Mouse (Mus musculus) MEL (cell line): ENCODE measurements around the gene Ssc5d. TPM values are rescaled to one million over a fixed set of nuclear protein-coding genes. Genes with fewer than 3 reads are reported as not detected.

Experiments used
- DNase-seq: peaks from one replicate; pipeline ENCODE4 v3.0.0; 2011; ENCODE audit warnings: low read depth, low spot score
- H3K27ac ChIP-seq: 2 replicates; pipeline ENCODE4 v1.5.1; 2012; ENCODE audit warnings: low read depth, mild to moderate bottlenecking, control low read depth, low read length, moderate library complexity; ENCODE audit not compliant: control insufficient read depth
- H3K27me3 ChIP-seq, 2 experiments: fragments of 150-350 bp in 1 of 2; sonication (generic) in 1 of 2; 2 replicates each; pipeline ENCODE4 v1.6.1; 2012; ENCODE audit warnings: low read length in 2 of 2, mild to moderate bottlenecking in 2 of 2, improper control_type of control experiment in 1 of 2, moderate library complexity in 1 of 2; ENCODE audit not compliant: insufficient read depth in 2 of 2, control insufficient read depth in 1 of 2
- H3K36me3 ChIP-seq, 2 experiments: 2 replicates each; pipeline ENCODE4 v1.6.1; 2012 to 2014; ENCODE audit warnings: low read length in 2 of 2, improper control_type of control experiment in 1 of 2, inconsistent platforms in 1 of 2, mild to moderate bottlenecking in 1 of 2; ENCODE audit not compliant: insufficient read depth in 2 of 2, control insufficient read depth in 1 of 2
- H3K4me1 ChIP-seq, 2 experiments: fragments of 150-350 bp in 1 of 2; sonication (generic) in 1 of 2; 2 replicates each; pipeline ENCODE4 v1.6.1; 2012; ENCODE audit warnings: low read length in 2 of 2, improper control_type of control experiment in 1 of 2, mild to moderate bottlenecking in 1 of 2; ENCODE audit not compliant: insufficient read depth in 2 of 2, control insufficient read depth in 1 of 2
- H3K4me3 ChIP-seq, 2 experiments: fragments of 150-350 bp in 1 of 2; sonication (generic) in 1 of 2; 2 replicates each; pipeline ENCODE4 v1.5.1; 2012; ENCODE audit warnings: low read depth in 2 of 2, low read length in 2 of 2, mild to moderate bottlenecking in 2 of 2, moderate library complexity in 2 of 2, control low read depth in 1 of 2, improper control_type of control experiment in 1 of 2; ENCODE audit not compliant: control insufficient read depth in 1 of 2, insufficient read depth in 1 of 2
- H3K79me2 ChIP-seq: 2 replicates; pipeline ENCODE4 v1.6.1; 2012; ENCODE audit warnings: mild to moderate bottlenecking, low read length, moderate library complexity; ENCODE audit not compliant: control insufficient read depth, poor library complexity, insufficient read depth
- H3K9ac ChIP-seq: 2 replicates; pipeline ENCODE4 v1.6.1; 2012; ENCODE audit warnings: low read depth, mild to moderate bottlenecking, control low read depth, low read length, moderate library complexity; ENCODE audit not compliant: control insufficient read depth, poor library complexity, severe bottlenecking
- H3K9me3 ChIP-seq: fragments of 150-350 bp; sonication (generic); replicated peaks from 2 replicates; pipeline ENCODE4 v1.6.1; 2012; ENCODE audit warnings: mild to moderate bottlenecking, low read length, improper control_type of control experiment, moderate library complexity; ENCODE audit not compliant: insufficient read depth
- E2F4 ChIP-seq: IDR thresholded peaks from 2 replicates; pipeline ENCODE4 v1.6.1; 2011; ENCODE audit warnings: low read depth, low read length, improper control_type of control experiment, borderline replicate concordance
- NELFE ChIP-seq: IDR thresholded peaks from 2 replicates; pipeline ENCODE4 v1.6.1; 2011; ENCODE audit warnings: low read depth, low read length, improper control_type of control experiment
- USF2 ChIP-seq, 2 experiments: IDR thresholded peaks; 2 replicates each; pipeline ENCODE4 v1.6.1; 2011 to 2012; ENCODE audit warnings: improper control_type of control experiment in 2 of 2, low read length in 2 of 2, borderline replicate concordance in 1 of 2, inconsistent platforms in 1 of 2, low read depth in 1 of 2, mild to moderate bottlenecking in 1 of 2; ENCODE audit not compliant: insufficient read depth in 1 of 2
- polyA plus RNA-seq, 2 experiments: library from polyadenylated mRNA; stranded (reverse) in 1 of 2; unstranded in 1 of 2; fragments of >175 nt in 1 of 2; fragments of >200 nt in 1 of 2; gene quantifications; 2 replicates each; pipeline versions ENCODE4 v1.2.1 to v1.2.4; 2012; ENCODE audit warnings: low replicate concordance in 2 of 2, low read depth in 1 of 2; ENCODE audit not compliant: insufficient read length in 2 of 2, insufficient read depth in 1 of 2, missing spikeins in 1 of 2
- total RNA-seq: library from RNA; depleted of rRNA; stranded (reverse); fragments of 300-350 nt; gene quantifications from 2 replicates; pipeline ENCODE4 v1.2.3, GENCODE M21; 2012; rRNA removed

Ssc5d gene
- total and polyA plus RNA-seq, 3 experiments, result 0.04 to 0.17 TPM; not detected in 1

GRCm38 (mm10) chr7:4993999-4994788, 68.6 kb downstream of the Ssc5d start:
- no peak for DNase-seq
- H3K9me3 ChIP-seq, result no peaks in the 10 kb centered on the region
- no peak overlapping the region for H3K27ac ChIP-seq
- H3K4me1 ChIP-seq, result no peaks in the 10 kb centered on the region; a peak in 1 of 4 replicates
- no peaks in the 10 kb centered on the region for H3K79me2 ChIP-seq
- H3K27me3 ChIP-seq, result no peaks in the 10 kb centered on the region; a peak in 1 of 4 replicates
- H3K9ac ChIP-seq, result no peak overlapping the region
- H3K36me3 ChIP-seq, result no peaks in the 10 kb centered on the region
- H3K4me3 ChIP-seq, result no peak overlapping the region
- no peak for TF ChIP-seq E2F4
- TF ChIP-seq USF2 (IDR thresholded peaks at IDR 0.05; ENCODE audit: borderline replicate concordance in 1 of 2, insufficient read depth in 1 of 2, low read depth in 1 of 2, low read length in 2 of 2), result no peak
- no peak for TF ChIP-seq NELFE
- TF ChIP-seq, all 39 proteins: peak for 0

Other genes starting within 250 kb of the Ssc5d start
Only the 30 nearest of the 33 such genes appear.
- gene Tmem150b, start 200.5 kb upstream of the Ssc5d start, total RNA-seq, result 0.31 and 0.39 TPM in 2 replicates
- 1 to 10 TPM in 1 of 2 experiments, not detected in 1; 1.4 TPM for gene Tmem150b, start 200.5 kb upstream of the Ssc5d start, polyA plus RNA-seq
- gene Kmt5c, start 185.7 kb upstream of the Ssc5d start, total RNA-seq, result 21.0 and 21.8 TPM in 2 replicates
- 10 to 100 TPM in 1 of 2 experiments, not detected in 1; 60.2 TPM for gene Kmt5c, start 185.7 kb upstream of the Ssc5d start, polyA plus RNA-seq
- gene Cox6b2, start 172.7 kb upstream of the Ssc5d start, total RNA-seq, result 4.6 and 8.7 TPM in 2 replicates
- 10 to 100 TPM in 1 of 2 experiments, not detected in 1; 36.3 TPM for gene Cox6b2, start 172.7 kb upstream of the Ssc5d start, polyA plus RNA-seq
- not detected in 2 replicates for gene Fam71e2, start 154.5 kb upstream of the Ssc5d start, total RNA-seq
- not detected for gene Fam71e2, start 154.5 kb upstream of the Ssc5d start, polyA plus RNA-seq
- gene Il11, start 142.9 kb upstream of the Ssc5d start, total RNA-seq, result 0.12 TPM in 1 of 2 replicates, not detected in the other
- under 1 TPM in 1 of 2 experiments, not detected in 1; 0.07 TPM for gene Il11, start 142.9 kb upstream of the Ssc5d start, polyA plus RNA-seq
- gene Tmem190, start 142.8 kb upstream of the Ssc5d start, total RNA-seq, result not detected in 2 replicates
- 1 to 10 TPM in 1 of 2 experiments, not detected in 1; 1.6 TPM for gene Tmem190, start 142.8 kb upstream of the Ssc5d start, polyA plus RNA-seq
- gene Tmem238, start 136.1 kb upstream of the Ssc5d start, total RNA-seq, result 20.9 and 23.8 TPM in 2 replicates
- 10 to 100 TPM in 1 of 2 experiments, not detected in 1; 31.3 TPM for gene Tmem238, start 136.1 kb upstream of the Ssc5d start, polyA plus RNA-seq
- 2,026 and 2,264 TPM in 2 replicates for gene Rpl28, start 132.9 kb upstream of the Ssc5d start, total RNA-seq
- gene Rpl28, start 132.9 kb upstream of the Ssc5d start, polyA plus RNA-seq, result 1,000 to 10,000 TPM in 1 of 2 experiments, 100 to 1,000 TPM in 1; 1,000 to 9,991 TPM
- gene Ube2s, start 113.2 kb upstream of the Ssc5d start, total RNA-seq, result 341 and 346 TPM in 2 replicates
- 100 to 1,000 TPM in 1 of 2 experiments, not detected in 1; 740 TPM for gene Ube2s, start 113.2 kb upstream of the Ssc5d start, polyA plus RNA-seq
- gene Shisa7, start 81.1 kb upstream of the Ssc5d start, total RNA-seq, result not detected in 2 replicates
- under 1 TPM in 1 of 2 experiments, not detected in 1; 0.07 TPM for gene Shisa7, start 81.1 kb upstream of the Ssc5d start, polyA plus RNA-seq
- gene Isoc2b, start 55.5 kb upstream of the Ssc5d start, total RNA-seq, result 2.6 and 2.8 TPM in 2 replicates
- gene Isoc2b, start 55.5 kb upstream of the Ssc5d start, polyA plus RNA-seq, result 1 to 10 TPM in 1 of 2 experiments, not detected in 1; 3.0 TPM
- gene Isoc2a, start 48.6 kb upstream of the Ssc5d start, total RNA-seq, result 11.1 and 12.4 TPM in 2 replicates
- gene Isoc2a, start 48.6 kb upstream of the Ssc5d start, polyA plus RNA-seq, result 10 to 100 TPM in 1 of 2 experiments, not detected in 1; 20.6 TPM
- gene Gm36210, start 19.3 kb upstream of the Ssc5d start, total RNA-seq, result 0.15 TPM in 1 of 2 replicates, not detected in the other
- under 1 TPM in 1 of 2 experiments, not detected in 1; 0.97 TPM for gene Gm36210, start 19.3 kb upstream of the Ssc5d start, polyA plus RNA-seq
- gene Zfp628, start 10.6 kb upstream of the Ssc5d start, total RNA-seq, result 2.5 and 3.3 TPM in 2 replicates
- 10 to 100 TPM in 1 of 2 experiments, not detected in 1; 17.6 TPM for gene Zfp628, start 10.6 kb upstream of the Ssc5d start, polyA plus RNA-seq
- 0.81 and 0.85 TPM in 2 replicates for gene Nat14, start 3.8 kb upstream of the Ssc5d start, total RNA-seq
- gene Nat14, start 3.8 kb upstream of the Ssc5d start, polyA plus RNA-seq, result 1 to 10 TPM in 1 of 2 experiments, not detected in 1; 1.9 TPM
- gene Sbk2, start 38.6 kb downstream of the Ssc5d start, total RNA-seq, result not detected in 2 replicates
- not detected for gene Sbk2, start 38.6 kb downstream of the Ssc5d start, polyA plus RNA-seq
- not detected in 2 replicates for gene Sbk3, start 45.4 kb downstream of the Ssc5d start, total RNA-seq
- not detected for gene Sbk3, start 45.4 kb downstream of the Ssc5d start, polyA plus RNA-seq
- 0.42 and 0.54 TPM in 2 replicates for gene Zfp579, start 70.4 kb downstream of the Ssc5d start, total RNA-seq
- 1 to 10 TPM in 1 of 2 experiments, not detected in 1; 3.6 TPM for gene Zfp579, start 70.4 kb downstream of the Ssc5d start, polyA plus RNA-seq
- gene Zfp524, start 88.6 kb downstream of the Ssc5d start, total RNA-seq, result 9.2 and 9.4 TPM in 2 replicates
- 10 to 100 TPM in 1 of 2 experiments, not detected in 1; 12.7 TPM for gene Zfp524, start 88.6 kb downstream of the Ssc5d start, polyA plus RNA-seq
- gene Fiz1, start 88.9 kb downstream of the Ssc5d start, total RNA-seq, result 27.5 and 28.1 TPM in 2 replicates
- 10 to 100 TPM in 1 of 2 experiments, not detected in 1; 56.5 TPM for gene Fiz1, start 88.9 kb downstream of the Ssc5d start, polyA plus RNA-seq
- not detected in 2 replicates for gene Gm44973, start 89.7 kb downstream of the Ssc5d start, total RNA-seq
- 1 to 10 TPM in 1 of 2 experiments, not detected in 1; 7.9 TPM for gene Gm44973, start 89.7 kb downstream of the Ssc5d start, polyA plus RNA-seq
- gene Zfp865, start 94.6 kb downstream of the Ssc5d start, total RNA-seq, result 12.2 and 12.7 TPM in 2 replicates
- 10 to 100 TPM in 1 of 2 experiments, not detected in 1; 34.6 TPM for gene Zfp865, start 94.6 kb downstream of the Ssc5d start, polyA plus RNA-seq
- gene Ccdc106, start 94.8 kb downstream of the Ssc5d start, total RNA-seq, result 0.39 and 0.50 TPM in 2 replicates
- under 1 TPM in 1 of 2 experiments, not detected in 1; 0.82 TPM for gene Ccdc106, start 94.8 kb downstream of the Ssc5d start, polyA plus RNA-seq
- not detected in 2 replicates for gene 4632433K11Rik, start 108.3 kb downstream of the Ssc5d start, total RNA-seq
- not detected for gene 4632433K11Rik, start 108.3 kb downstream of the Ssc5d start, polyA plus RNA-seq
- gene Zfp784, start 112.7 kb downstream of the Ssc5d start, total RNA-seq, result 0.96 and 1.2 TPM in 2 replicates
- gene Zfp784, start 112.7 kb downstream of the Ssc5d start, polyA plus RNA-seq, result 1 to 10 TPM in 1 of 2 experiments, not detected in 1; 2.9 TPM
- 1.0 and 1.7 TPM in 2 replicates for gene Zfp580, start 125.8 kb downstream of the Ssc5d start, total RNA-seq
- 10 to 100 TPM in 1 of 2 experiments, not detected in 1; 19.9 TPM for gene Zfp580, start 125.8 kb downstream of the Ssc5d start, polyA plus RNA-seq
- gene U2af2, start 136.4 kb downstream of the Ssc5d start, total RNA-seq, result 301 and 311 TPM in 2 replicates
- gene U2af2, start 136.4 kb downstream of the Ssc5d start, polyA plus RNA-seq, result 100 to 1,000 TPM; 477 to 491 TPM
- gene Epn1, start 154.4 kb downstream of the Ssc5d start, total RNA-seq, result 72.3 and 75.5 TPM in 2 replicates
- gene Epn1, start 154.4 kb downstream of the Ssc5d start, polyA plus RNA-seq, result 100 to 1,000 TPM in 1 of 2 experiments, not detected in 1; 147 TPM
- gene Rfpl4, start 191.2 kb downstream of the Ssc5d start, total RNA-seq, result not detected in 2 replicates
- not detected for gene Rfpl4, start 191.2 kb downstream of the Ssc5d start, polyA plus RNA-seq
- gene Rasl2-9, start 200.2 kb downstream of the Ssc5d start, total RNA-seq, result not detected in 2 replicates
- gene Rasl2-9, start 200.2 kb downstream of the Ssc5d start, polyA plus RNA-seq, result 100 to 1,000 TPM in 1 of 2 experiments, under 1 TPM in 1; 0.65 to 196 TPM